Mouse (Mus musculus) hematopoietic stem cell, adult 5-6 weeks (primary cell): ENCODE measurements around the gene Pdk3. TPM values are rescaled to one million over a fixed set of nuclear protein-coding genes. Genes with fewer than 3 reads are reported as not detected.

ENCODE experiments used
- ATAC-seq, 2 experiments: fragments of 125-278 bp in 1 of 2; replicated peaks in 1 of 2; 2 replicates each; pipeline ENCODE4 v1.8.0; 2016 to 2017; ENCODE audit warnings: inconsistent platforms in 2 of 2, mild to moderate bottlenecking in 2 of 2, moderate number of reproducible peaks in 2 of 2, low read depth in 1 of 2, moderate TSS enrichment in 1 of 2; ENCODE audit not compliant: low FRiP score in 2 of 2, poor library complexity in 2 of 2, severe bottlenecking in 2 of 2, insufficient read depth in 1 of 2, low TSS enrichment in 1 of 2
- total RNA-seq: library from RNA; stranded (forward); fragments of 172-1452, 232-1000 nt; gene quantifications from 2 replicates; pipeline ENCODE4 v1.2.3, GENCODE M21; 2017

Pdk3 gene
- total RNA-seq: 64.9 and 83.6 TPM in 2 replicates

GRCm38 (mm10) chrX:93831561-93832336 is at the start of gene Pdk3:
Gene Pdk3 (minus strand): TSS chrX:93832201.
- ATAC-seq: peak; percentile 97 to 99

- no peak for ATAC-seq
These were observed 45.6 kb upstream of the Pdk3 start for GRCm38 (mm10) chrX:93877634-93878016.

- no peak for ATAC-seq
These were observed 45.1 kb upstream of the Pdk3 start for GRCm38 (mm10) chrX:93876981-93877633.

DNA sequence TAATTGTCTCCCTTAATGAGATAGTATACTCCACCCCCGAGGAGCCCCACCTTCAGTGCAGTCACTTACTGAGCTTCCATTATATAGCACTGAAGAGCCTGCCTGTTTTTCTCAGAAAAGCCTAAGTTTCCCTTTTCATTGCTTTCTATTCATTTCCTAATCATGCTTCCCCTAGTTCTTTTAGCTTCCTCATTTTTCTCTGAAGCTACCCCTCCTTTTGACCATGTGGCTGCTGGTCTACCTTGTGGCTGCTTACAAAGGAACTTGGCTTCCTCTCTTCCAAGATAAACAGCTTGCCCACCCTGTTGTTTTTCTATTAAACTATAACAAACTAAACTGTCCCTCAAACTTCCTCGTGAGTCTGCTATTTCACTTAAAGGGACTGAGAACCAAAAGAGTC is 31.4 kb upstream of the Pdk3 start:
- peak; percentile 95 to 97 for ATAC-seq

DNA sequence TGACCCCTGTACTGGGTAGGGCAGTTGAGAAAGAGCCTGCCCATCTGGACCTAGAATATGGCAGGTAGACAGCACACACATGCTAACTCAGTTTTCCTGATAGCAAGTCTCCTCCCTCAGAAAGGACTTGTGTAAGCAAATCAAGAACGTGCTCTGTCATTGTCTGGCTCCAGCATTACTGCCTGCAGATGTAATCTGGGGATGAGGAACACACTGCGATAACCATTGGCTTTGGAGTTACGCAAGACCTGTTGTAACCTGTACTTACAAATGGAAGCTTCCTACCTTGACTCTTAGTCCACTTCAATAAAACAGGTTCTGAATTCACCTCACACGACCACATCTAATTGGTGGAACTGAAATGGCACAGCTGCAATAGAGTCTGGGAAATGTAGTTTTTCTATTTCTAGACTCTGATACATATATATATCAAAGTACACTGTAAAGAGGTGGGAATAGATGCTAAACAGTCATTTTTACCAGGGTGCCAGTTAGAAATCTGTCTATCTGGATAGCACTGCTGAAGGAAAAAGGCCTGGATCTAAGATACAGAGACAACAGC is 30.6 kb upstream of the Pdk3 start:
- ATAC-seq: peak in 1 of 2 experiments; percentile 43; a peak in 2 of 4 replicates

DNA sequence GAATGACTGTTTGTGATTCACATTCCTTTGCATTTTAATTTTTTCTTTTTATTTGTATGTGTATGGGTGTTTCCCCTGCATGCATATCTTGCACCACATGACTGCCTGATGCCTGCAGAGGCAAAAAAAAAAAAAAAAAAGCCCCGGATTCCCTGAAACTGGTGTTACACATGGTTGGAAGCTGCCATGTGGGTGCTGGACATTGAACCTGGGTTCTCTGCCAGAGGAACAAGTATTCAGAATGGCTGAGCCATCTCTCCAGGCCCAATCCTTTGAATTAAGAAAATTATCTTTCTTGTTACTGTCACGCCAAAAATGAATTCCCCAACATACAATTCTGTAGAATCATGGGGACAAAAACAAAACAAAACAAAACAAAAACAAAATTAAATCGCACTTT is 25.8 kb upstream of the Pdk3 start:
- no peak for ATAC-seq

GRCm38 (mm10) chrX:93832337-93832884 is 410 bp upstream of the Pdk3 start:
- ATAC-seq: no peak

DNA sequence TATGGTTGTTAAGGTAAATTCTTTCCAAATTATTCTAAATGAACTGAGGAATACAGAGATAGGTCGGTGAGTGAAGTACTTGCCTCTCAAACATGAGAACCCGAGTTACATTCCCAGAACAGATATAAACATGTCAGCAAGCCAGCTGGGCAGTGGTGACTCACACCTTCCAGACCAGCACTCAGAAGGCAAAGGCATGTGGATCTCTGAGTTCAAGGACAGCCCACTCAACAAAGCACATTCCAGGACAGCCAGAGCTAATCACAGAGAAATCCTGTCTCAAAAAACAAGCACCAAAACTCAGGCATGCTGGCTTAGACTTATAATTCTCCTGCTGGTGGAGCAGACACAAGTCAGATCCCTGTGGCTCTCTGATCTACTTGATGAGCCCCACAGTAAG is 6.2 kb downstream of the Pdk3 start:
- ATAC-seq: no peak

GRCm38 (mm10) chrX:93808040-93808439 is 24.0 kb downstream of the Pdk3 start:
- ATAC-seq: no peak

DNA sequence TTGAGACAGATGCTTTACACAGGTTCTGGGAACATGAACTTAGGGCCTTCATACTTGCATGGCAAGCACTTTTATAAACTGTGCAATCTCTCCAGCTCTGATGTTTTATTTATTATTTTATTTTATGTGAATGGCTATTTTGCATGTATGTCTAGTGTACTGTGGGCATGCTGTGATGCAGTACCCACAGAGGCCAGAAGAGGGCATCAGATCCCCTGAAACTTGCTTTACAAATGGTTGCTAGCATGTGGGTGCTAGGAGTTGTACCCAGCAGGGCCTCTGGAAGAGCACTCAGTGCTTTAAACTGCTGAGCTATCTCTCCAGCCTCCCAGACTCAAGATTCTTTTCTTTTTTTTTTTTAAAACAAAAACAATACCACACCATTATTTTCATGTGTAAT is 38.8 kb downstream of the Pdk3 start:
- peak in 1 of 2 experiments; percentile 53; a peak in 1 of 4 replicates for ATAC-seq

DNA sequence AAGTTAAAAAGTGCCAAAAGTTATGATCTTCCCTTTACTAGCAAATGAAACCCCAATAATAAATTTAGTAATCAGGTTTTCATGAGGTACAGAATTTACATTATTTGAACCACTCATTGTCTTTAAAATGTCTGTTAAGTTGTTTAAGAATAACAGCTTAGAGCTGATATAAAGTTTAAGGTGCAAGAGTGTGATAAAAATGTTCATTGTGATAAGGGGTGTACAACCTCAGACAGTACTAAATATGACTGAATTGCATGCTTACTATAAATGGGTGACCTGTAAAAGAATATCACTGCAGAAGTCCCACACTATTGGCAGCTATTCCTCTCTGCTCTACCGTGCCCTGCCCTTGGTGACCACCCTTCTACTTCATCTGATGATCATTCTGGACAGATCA is 42.4 kb downstream of the Pdk3 start:
- ATAC-seq: no peak

- no peak for ATAC-seq
These were observed 71.2 kb downstream of the Pdk3 start for GRCm38 (mm10) chrX:93760770-93761169.

DNA sequence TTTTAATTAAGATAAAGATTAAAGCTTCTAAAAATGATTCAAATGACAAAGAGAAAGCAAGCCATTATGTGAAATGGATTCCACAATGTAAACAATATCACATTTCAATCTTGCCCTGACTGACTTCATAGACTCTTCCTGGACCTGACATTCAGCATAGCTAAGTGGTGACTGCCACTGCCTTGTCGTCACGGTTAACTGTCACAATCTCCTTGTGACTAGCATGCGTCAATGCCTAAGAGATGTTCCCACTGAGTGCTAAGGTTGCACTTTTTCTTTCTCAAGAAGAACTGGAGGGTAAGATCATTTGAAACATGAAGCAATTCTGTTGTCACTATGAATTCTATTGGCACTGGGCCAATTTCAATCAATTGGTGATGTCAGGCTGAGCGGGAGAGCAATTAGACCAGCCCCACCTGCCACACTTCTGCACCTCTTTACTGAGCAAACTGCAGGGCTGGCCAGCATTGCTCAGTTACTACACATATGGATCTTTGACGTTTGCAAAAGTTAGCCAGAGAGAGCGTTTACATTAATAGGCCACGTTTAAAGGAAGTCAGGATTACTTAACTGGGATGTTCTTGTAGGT is 75.0 kb downstream of the Pdk3 start:
- ATAC-seq: no peak

DNA sequence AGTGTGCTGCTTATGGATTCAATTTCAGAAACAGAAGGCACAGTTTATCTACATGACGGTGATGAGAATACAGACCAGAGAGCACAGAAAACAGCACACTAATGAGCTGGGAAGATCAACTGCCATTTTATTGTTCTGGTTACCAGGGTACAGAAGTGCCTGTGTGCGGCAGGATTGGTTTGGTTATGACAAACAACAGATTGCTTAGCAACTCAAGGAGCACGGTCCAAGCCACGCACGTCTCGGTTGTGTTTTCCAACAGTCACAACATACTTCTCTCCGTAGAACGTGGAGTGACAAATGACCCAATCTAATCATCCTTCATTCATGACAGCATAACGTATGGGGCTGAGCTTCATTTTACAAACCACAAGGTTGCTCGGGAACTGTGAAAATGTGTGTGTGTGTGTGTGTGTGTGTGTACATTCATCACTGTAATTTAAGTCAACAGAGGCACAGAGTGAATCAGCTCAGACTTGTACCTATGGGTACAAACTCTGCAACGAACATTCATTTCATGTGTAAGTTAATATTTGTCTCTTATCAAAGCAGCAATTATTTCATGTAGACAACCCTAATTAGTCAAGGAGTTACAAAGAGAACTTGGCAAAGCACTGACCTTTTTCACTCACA is 76.7 kb downstream of the Pdk3 start:
- no peak for ATAC-seq

DNA sequence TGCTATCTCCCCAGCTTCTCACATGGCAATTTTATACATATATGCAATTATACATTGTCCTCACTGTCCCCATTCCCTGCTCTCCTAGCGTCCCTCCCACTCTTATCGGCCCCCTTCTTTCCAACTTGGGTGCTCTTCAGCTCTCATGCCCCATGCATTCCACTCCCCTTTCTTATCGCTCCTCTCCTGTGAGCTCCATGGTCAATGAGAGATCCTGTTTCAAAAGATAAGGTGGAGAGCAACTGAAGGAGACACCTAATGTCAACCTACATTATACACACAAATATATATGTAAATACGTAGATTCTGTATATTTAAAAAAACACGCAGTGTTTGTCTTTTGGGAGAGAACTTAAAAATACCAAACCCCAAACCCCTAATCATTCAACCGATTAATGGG is 81.4 kb downstream of the Pdk3 start:
- ATAC-seq: no peak

- ATAC-seq: no peak
These were observed 82.8 kb downstream of the Pdk3 start for GRCm38 (mm10) chrX:93749165-93749564.

DNA sequence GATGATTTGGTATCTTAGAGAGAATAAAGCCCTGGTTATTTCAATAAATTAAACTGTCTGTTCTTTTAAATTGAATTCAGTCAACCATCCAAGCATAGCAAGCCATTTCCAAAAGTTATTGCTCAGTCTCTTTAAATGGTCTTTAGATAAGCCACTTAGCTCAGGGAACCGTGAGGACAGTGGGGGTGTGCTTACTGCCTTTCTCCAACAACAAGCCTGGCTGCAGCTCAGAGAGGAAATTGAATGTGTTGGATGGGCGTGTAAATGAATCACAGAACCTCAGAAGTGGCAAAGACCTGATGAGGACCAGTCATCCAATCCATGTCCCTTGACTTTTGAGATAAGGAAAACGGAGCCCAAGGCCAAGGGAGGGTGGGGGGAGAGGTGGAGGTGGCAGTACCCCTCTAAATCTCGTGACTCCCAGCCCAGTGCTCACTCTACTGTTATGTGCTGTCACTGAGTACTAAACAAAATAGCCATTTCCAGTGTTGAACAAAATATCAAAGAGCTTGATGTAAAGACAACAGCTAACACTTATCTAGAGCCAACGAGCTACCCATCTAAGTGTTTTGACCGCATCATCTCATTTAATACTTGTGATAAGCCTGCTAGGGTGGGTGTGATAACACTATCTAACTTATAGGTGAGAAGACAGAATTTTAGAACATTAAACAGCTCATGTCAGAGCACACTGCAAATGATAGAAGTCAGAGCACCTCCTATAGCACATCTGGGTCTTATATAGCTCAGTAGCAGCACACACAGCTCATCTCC is 98.8 kb downstream of the Pdk3 start:
- no peak for ATAC-seq
